Mouse (Mus musculus) brain, embryonic 14.5 days (tissue): Measurements from ENCODE around the gene Eef1akmt2.

Experiments used
- CTCF ChIP-seq: fragments of 200-500 bp; IDR thresholded peaks from 2 replicates; pipeline ENCODE4 v1.5.1; 2012; ENCODE audit warnings: inconsistent platforms, mild to moderate bottlenecking, moderate library complexity, borderline replicate concordance; ENCODE audit not compliant: insufficient read depth, insufficient read length; ENCODE audit errors: extremely low read depth
- POLR2A ChIP-seq: fragments of 200-500 bp; IDR thresholded peaks from 2 replicates; pipeline ENCODE4 v1.6.1; 2012; ENCODE audit warnings: mild to moderate bottlenecking, inconsistent platforms, borderline replicate concordance; ENCODE audit not compliant: poor library complexity, insufficient read depth, insufficient read length, severe bottlenecking; ENCODE audit errors: extremely low read depth

- no peak for TF ChIP-seq CTCF
- no peak for TF ChIP-seq POLR2A
These were observed 71.9 kb downstream of the Eef1akmt2 start for GRCm38 (mm10) chr7:132780611-132781010.
